Mouse (Mus musculus): ENCODE results near the gene Arhgap45.

The Arhgap45 gene

DNA sequence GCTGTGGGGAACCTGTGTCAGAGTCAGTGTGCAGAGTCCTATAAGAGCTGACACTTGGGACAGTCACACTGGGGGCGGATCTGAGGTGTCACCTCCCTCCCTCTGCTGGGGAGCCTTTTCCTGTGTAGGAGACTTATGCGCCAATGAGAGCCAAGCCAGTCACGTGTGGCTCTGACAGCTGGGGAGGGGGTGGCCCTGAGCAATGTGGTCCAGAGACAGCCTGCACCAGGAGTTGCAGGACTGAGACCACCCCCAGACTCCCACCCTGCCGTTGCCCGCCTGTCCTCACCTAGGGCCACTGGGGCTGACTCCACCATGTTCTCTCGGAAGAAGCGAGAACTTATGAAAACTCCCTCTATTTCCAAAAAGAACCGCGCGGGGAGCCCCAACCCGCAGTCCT is at the start of gene Arhgap45:
Gene Arhgap45 (plus strand): TSS at position 143 of the 400 bp plus-strand sequence.
- no peak for ATAC-seq (ENCODE audit: low TSS enrichment)

GRCm38 (mm10) chr10:79966886-79967400 is 49.5 kb upstream of the Arhgap45 start:
- no peak for ATAC-seq (ENCODE audit: low TSS enrichment)

DNA sequence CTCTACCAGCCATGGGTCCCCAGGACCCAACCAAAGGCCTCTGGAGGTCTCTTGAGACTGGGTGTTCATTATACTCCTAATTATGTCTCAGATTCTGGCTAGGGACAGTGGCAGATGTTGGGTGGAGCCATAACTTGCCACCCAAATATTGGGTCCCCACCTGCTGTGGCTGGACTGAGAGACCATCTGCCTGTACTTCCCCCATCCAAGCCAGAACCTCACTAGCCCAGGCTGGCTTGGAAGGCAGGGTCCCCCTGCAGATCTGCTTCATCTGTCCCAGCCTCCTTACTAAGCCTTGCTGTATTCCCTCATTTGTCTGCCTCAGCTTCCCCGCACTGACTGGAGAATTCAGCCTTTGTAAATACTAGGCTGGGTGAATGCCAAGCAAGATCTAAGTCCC is 48.3 kb upstream of the Arhgap45 start:
- ATAC-seq (ENCODE audit: low TSS enrichment) = no peak

GRCm38 (mm10) chr10:79969124-79969568 is 47.3 kb upstream of the Arhgap45 start:
- ATAC-seq (ENCODE audit: low TSS enrichment) = no peak; the same call in 1 of the 2 replicates

- ATAC-seq (ENCODE audit: low TSS enrichment) = no peak; the same call in 1 of the 2 replicates
Observed at GRCm38 (mm10) chr10:79970415-79971182, 45.9 kb upstream of the Arhgap45 start, which contains the start of gene Grin3b. Gene Grin3b, plus strand, starts transcription at chr10:79970715.

GRCm38 (mm10) chr10:79971183-79971497 is 45.3 kb upstream of the Arhgap45 start:
- no peak for ATAC-seq (ENCODE audit: low TSS enrichment)

DNA sequence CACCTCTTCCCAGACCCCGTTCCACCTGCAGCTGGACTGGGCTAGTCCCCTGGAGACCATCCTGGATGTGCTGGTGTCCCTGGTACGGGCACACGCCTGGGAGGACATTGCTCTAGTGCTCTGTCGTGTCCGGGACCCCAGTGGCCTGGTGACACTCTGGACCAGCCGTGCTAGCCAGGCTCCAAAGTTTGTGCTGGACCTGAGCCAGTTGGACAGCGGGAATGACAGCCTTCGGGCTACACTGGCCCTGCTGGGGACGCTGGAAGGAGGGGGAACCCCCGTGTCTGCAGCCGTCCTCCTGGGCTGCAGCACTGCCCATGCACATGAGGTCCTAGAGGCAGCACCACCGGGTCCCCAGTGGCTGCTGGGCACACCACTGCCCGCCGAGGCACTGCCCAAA is 43.6 kb upstream of the Arhgap45 start:
- no peak for ATAC-seq (ENCODE audit: low TSS enrichment)

DNA sequence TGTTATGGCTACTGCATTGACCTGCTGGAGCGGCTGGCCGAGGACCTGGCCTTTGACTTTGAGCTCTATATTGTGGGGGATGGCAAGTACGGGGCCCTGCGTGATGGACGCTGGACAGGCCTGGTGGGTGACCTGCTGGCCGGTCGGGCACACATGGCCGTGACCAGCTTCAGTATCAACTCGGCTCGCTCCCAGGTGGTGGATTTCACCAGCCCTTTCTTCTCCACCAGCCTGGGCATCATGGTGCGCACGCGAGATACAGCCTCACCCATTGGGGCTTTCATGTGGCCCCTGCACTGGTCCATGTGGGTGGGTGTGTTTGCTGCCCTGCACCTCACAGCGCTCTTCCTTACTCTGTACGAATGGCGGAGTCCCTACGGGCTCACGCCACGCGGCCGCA is 42.4 kb upstream of the Arhgap45 start:
- no peak for ATAC-seq (ENCODE audit: low TSS enrichment)

- ATAC-seq (ENCODE audit: low TSS enrichment) = no peak
Observed at GRCm38 (mm10) chr10:79974668-79975067, 41.8 kb upstream of the Arhgap45 start.

- no peak for ATAC-seq (ENCODE audit: low TSS enrichment)
Observed at GRCm38 (mm10) chr10:79976071-79976721, 40.3 kb upstream of the Arhgap45 start.

- no peak for ATAC-seq (ENCODE audit: low TSS enrichment)
Observed at GRCm38 (mm10) chr10:79976722-79977107, 39.7 kb upstream of the Arhgap45 start.

GRCm38 (mm10) chr10:79977324-79977723 is 39.1 kb upstream of the Arhgap45 start:
- no peak for ATAC-seq (ENCODE audit: low TSS enrichment)

DNA sequence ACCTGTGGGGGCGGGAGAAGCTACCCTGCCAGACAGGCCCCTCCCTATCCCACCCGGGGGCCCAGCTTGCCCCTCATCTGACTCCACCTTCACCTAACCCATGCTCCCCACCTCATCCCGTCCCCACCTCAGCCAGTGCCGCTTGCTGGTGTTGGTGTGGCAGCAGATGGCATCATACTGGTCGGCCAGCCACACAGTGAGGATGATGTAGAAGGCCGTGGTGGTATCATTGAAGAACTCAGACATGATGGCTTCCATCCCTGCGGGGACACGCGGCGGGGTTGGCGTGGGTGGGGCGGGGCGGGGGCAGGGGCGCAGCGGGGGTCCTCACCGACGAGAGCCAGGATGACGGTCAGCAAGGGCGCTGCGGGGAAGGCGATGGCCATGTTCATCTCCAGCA is 38.4 kb upstream of the Arhgap45 start:
- ATAC-seq (ENCODE audit: low TSS enrichment) = no peak

DNA sequence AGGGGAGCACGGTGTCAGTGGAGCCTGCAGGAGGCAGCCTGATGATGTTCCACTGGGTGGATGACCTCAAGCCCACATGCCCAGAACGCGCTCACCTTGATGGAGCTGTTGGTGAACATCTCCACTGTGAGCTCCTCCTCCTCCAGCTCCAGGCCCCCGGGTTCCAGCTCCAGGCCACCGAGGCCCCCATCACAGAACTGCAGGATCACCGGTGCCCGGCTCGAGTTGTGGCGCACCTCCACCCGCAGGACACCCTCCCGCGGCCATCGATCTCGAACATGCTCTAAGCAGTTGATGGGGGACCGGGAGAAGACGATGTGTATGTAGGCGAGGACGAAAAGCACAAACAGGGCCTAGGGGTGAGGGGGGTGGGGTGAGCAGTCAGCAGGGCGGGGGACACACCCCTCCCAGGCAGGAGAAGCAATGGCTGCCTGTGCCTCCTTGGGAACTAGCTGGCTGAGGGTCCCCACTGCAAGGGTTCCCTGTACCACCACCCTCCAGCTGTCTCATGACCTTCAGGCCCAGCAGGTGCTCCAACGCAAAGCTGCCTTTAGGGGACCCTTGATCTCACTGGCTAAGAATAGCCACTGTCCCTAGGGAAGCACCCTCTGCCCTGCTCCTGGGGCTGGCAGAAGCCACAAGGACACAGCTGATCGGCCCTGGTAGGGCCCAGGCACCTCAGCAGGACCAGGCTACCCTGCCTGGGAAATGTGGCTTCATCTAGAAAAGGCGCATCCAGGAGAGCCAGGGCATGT is 36.9 kb upstream of the Arhgap45 start:
- ATAC-seq (ENCODE audit: low TSS enrichment) = no peak

DNA sequence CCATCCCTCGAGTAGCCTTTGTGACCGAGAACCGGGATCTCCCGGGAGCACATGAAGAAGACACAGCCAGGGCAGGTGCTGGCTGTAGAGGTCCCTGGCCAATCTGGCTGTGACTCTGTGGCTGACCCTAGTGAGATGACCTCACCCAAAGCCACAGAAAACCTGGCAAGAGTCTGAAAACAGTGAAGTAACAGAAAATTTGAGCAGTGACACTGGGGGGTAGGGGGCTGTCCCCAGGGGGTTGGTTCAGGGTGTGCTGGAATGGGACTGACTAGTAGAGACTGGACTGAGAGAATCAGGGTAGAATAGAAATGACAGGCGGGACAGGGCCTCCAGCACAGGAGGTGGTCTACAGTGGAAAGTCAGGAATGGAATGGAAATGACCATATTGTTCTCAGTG is 33.2 kb upstream of the Arhgap45 start:
- ATAC-seq (ENCODE audit: low TSS enrichment) = no peak

DNA sequence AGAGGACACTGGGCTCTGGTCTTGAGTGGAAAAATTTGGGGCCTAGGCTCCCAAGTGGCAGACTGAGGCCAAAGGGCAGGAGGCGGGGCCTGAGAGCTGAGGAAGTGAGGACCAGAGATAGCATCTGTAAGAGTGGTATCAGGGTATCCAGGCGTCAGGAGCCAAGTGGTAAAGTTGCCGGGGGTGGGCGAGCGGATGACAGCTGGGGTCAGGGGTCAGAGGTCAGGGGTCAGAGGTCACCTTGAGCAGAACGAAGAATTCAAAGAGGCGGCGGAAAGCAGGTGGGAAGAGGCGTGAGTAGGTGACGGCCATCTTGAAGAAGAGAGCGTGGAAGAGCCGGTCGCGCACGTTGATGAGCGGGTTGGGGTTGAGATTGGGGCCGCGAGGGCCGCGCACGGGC is 32.8 kb upstream of the Arhgap45 start:
- ATAC-seq (ENCODE audit: low TSS enrichment) = no peak

- ATAC-seq (ENCODE audit: low TSS enrichment) = peak; percentile 42
Observed at GRCm38 (mm10) chr10:79984195-79984816, 32.1 kb upstream of the Arhgap45 start, which contains the start of gene Tmem259. Gene Tmem259, minus strand, starts transcription at chr10:79984330.

GRCm38 (mm10) chr10:79984871-79985270 is 31.6 kb upstream of the Arhgap45 start:
- ATAC-seq (ENCODE audit: low TSS enrichment) = peak; percentile 79

DNA sequence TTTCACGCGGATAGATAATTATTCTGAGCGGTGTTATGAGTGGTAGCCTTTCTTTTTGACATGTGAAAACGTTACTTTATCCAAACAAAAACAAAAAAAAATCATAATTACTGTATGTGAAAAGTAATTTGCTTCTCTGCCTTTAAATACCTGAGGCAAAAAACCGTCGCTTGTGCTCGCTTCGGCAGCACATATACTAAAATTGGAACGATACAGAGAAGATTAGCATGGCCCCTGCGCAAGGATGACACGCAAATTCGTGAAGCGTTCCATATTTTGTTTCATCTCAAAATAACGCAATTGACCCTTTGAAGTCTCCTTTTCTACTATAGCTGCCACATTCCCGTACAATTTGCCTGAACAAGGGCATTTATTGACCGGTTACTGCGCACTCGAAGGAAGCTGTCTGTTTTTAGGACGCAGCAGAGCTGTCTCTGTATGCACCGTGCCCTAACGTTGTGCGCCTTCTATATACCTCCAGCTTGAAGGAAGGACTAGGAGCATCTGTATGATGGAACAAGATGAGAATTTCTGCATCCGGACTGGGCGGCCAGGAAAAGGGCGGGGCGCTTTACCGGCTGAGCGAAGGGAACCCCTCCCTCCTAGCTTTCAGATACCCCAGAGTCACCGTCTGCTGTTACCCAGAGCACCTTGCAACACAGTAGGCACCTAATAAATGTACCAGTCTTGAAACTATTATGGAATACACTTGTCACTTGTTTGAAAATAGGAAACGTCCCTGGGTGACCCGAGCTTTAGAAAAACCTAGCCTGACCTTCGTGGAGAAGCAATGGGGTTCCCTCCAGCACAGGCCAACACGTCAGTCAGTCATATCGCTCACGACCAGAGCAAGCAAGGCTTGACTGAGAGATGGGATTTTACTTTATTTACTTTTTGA is 30.9 kb upstream of the Arhgap45 start:
- peak; percentile 25; the same call in 1 of the 2 replicates for ATAC-seq (ENCODE audit: low TSS enrichment)

- ATAC-seq (ENCODE audit: low TSS enrichment) = no peak
Observed at GRCm38 (mm10) chr10:79986232-79986878, 30.1 kb upstream of the Arhgap45 start.
